Mouse (Mus musculus): Measurements from ENCODE around the gene Ctu1. TPM values are rescaled to one million over a fixed set of nuclear protein-coding genes. Genes with fewer than 3 reads are reported as not detected.
A peak's percentile ranks its signal among the peaks of the same experiment; 100 is the strongest.
"Not testable (repeated sequence)": the region's sequence is repeated elsewhere in the genome, so short reads cannot be mapped to it uniquely, and the experiment has no call there.

The Ctu1 gene
- total RNA-seq (2015) (4.7 and 5.3 TPM in 2 replicates), total RNA-seq (2017) (3.7 and 3.9 TPM in 2 replicates)

DNA sequence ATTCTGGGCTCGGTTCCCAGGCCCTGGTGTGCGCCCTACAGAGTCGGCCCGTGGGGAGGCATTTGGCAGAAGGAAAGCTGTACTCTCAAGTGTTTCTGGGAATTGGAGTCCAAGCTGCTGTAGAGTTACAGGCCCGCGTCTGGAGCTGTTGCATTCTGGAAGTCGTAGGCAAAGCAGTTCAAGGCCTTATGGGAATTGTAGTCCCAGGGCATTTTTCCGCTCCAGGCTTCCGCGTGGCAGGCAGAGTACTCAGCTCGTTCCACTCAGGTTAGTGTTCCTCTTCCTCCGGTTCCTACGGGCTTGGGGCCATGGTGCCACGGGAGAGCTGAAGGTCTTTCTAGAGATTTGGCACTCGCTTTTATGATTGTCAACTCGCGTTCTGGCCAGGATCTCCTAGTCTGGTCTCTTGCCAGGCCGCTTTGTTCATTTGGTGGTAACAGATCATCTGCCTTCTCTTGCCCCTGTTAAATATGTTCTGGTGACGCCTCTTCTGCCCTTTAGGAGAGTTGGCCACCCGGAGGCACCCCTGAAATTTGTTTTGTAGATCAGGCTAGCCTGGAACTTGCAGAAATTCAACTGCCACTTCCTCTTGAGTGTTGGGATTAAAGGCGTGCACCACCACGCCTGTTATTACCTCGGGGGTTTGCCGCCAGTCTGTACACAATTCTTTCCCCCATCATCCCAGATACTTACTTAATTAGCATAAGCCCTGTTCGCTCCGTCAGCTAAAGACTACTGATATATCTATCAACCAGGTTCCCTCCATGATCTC is at the start of gene Ctu1:
Gene Ctu1 (plus strand): TSS at position 208 of the 772 bp plus-strand sequence.
- ATAC-seq (ENCODE audit: poor library complexity, severe bottlenecking) = peak; percentile 92

DNA sequence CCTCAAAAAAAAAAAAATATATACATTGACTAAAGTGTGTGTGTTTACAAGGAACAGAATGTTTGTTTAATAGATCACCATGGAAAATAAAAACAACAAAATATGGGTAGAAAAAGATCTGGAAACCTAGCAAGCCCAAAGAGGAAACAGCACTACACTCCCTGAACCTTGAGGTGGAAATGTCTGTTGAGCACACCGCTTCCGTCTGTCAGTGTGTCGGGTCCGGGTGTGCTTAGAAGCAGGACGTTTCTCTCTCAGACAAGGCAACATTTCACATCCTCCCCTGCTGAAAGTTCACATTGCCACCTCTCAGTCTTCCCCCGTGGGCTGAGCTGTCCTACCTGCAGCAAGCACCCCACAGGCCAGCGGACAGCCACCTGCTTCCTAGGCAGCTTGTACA is 48.9 kb upstream of the Ctu1 start:
- peak; percentile 43; the same call in 1 of the 2 replicates for ATAC-seq (ENCODE audit: poor library complexity, severe bottlenecking)

DNA sequence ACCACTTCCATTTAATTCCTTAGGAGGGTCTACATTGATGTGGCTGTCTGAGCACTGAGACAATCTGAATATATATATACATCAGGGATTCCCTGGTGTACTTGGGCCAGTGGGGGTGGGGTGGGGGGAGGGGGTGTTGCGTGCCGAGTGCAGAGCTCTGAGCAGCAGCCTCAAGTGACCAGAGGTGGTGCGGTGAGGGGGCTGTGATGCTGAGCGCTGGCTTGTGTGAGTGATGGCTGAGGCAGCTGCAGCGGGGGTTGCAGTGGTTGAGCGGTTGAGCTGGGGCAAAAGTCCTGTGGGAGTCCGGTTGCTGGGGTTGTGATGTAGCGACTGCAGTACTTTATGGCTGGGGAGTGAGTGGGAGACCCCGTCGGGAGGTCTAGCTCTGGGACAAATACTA is 48.0 kb upstream of the Ctu1 start:
- no peak for ATAC-seq (ENCODE audit: poor library complexity, severe bottlenecking)

DNA sequence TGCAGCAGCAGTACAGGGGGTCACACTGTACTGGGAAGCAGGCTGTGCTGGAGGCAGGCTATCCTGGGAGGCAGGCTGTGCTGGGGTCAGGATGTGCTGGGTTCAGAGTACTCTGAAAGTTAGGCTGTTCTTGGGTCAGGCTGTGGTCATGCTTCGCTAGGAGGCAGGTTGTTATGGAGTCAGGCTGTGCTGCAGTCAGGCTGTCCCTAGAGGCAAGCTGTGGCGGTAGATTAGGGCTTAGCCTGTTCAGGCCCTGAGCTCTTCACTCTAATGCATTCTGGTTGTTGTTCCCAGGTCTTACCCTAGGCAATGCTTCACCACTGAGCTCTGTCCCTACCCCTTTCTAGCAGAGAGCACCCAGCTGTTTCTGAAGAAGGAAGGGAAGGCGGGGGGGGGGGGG is 46.8 kb upstream of the Ctu1 start:
- no peak for ATAC-seq (ENCODE audit: poor library complexity, severe bottlenecking)

DNA sequence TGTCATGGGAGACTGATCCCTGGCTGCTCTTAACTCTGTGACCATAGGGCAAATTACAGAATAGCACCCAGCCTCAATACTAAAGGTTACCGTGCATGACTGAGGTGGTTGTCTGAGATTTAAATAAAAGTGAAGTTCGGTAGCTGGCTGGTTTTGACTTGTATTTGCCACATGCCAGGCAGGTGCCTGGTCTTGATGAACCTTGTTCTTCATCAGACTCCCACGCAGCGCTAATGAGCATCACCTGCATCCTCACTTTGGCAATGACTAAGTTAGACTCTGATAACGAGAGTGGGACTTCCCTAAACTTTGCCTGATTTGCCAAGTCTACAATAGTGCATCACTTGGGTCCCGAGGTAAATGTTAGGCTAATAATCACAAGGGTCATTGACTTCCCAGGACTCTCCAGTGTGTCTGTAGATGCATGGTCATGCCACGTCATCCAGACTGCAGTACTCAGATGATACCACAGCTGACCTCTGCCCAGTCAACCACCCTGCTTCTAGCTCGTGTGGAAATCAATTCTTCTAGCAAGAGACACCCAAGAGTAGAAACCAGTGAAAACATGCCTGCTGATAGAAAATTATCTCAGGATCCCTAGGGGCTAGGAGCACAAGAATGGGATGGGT is 45.9 kb upstream of the Ctu1 start:
- ATAC-seq (ENCODE audit: poor library complexity, severe bottlenecking) = no peak

DNA sequence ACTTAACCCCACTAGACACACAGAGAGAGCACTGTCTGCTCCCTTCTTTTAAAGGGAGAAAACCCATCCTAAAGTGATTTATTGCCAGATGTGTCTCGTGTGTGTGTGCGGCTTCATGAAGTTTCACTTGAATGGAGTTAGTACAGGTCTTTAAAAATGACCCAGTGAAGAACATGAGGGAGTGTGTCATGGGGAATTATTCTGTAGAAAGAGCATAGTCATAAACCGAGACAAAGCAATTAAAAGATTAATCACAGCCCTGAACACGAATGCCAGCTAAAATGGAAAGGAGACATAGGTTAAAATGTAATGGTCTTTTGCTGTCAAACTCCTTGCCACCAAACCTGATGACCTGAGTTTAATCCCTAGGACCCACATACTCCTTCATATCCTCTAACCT is 37.9 kb upstream of the Ctu1 start:
- no peak for ATAC-seq (ENCODE audit: poor library complexity, severe bottlenecking)

DNA sequence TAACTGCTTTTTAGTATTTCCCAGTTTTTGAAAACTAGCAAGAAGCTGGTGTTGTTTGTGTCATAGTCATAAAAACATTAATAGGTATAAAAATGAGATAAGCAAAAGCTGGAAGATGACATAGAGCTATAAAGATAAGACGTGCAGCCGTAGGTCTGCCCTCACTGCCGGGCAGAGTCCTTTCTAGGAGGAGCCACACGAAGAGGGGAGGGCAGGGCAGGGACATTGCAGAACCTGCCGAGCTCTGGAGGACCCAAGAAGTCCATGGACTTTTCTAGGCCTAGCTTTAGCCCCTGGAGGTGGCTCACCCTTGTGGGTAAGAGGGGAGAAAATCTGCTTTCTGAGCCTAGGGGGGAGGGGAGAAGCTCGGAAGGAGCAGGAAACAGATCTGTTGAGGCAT is 37.3 kb upstream of the Ctu1 start, which contains the start of gene Ceacam18:
Gene Ceacam18 (plus strand): TSS at position 208 of the 400 bp plus-strand sequence.
- ATAC-seq (ENCODE audit: poor library complexity, severe bottlenecking) = no peak

DNA sequence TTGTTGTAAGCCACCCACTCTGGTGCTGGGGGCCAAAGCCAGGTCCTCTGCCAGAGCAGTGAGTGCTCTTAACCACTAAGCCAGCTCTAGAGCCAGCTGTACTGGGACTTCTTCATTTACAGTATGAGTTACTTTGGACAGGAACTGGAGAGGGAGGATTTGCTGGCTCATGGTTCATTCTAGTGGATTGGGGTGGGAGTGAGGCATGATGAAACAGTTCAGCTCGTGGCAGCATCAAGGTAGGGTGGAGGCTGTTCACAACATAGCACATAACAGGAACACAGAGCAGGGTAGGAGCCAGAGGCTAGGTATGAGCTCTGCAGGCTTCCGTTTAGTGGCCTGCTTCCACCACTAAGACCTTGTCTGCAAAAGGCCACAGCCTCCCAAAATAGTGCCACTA is 35.6 kb upstream of the Ctu1 start:
- ATAC-seq (ENCODE audit: poor library complexity, severe bottlenecking) = peak; percentile 91

DNA sequence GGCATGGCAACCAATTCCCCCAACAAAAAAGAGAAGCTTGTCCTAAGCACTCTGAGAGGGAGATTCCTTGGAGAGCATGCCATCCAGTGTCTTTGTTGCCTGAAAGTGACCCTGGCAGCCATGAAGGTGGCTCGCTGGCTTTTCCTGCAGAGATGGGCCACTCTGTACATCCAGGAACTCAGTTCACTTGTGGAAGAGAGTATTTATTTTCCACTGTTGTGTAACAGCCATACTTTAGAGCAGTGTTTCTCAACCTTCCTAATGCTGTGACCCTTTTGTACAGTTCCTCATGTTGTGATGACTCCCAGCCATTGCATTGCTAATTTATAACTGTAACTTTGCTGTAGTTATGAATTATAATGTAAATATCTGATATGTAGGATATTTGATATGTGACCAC is 34.7 kb upstream of the Ctu1 start:
- ATAC-seq (ENCODE audit: poor library complexity, severe bottlenecking) = peak; percentile 71

DNA sequence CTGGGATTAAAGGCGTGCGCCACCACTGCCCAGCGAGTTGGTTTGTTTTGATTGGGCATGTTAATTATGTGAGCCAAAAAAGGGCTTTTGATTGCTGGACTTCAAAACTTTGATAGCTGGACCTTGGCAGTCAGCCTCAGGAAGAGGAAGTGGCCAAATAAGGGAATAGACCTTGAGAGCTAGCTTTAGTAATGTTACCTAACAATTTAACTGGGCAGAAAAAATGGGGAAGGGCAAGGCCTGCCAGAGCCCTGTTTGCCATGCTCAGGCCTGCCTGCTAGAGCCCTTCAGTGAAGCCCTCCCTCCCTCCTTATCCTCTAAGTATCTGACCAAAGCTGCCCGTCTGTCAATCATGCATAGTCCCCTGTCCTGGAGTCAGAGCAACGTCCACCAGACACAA is 29.2 kb upstream of the Ctu1 start:
- peak; percentile 92 for ATAC-seq (ENCODE audit: poor library complexity, severe bottlenecking)

DNA sequence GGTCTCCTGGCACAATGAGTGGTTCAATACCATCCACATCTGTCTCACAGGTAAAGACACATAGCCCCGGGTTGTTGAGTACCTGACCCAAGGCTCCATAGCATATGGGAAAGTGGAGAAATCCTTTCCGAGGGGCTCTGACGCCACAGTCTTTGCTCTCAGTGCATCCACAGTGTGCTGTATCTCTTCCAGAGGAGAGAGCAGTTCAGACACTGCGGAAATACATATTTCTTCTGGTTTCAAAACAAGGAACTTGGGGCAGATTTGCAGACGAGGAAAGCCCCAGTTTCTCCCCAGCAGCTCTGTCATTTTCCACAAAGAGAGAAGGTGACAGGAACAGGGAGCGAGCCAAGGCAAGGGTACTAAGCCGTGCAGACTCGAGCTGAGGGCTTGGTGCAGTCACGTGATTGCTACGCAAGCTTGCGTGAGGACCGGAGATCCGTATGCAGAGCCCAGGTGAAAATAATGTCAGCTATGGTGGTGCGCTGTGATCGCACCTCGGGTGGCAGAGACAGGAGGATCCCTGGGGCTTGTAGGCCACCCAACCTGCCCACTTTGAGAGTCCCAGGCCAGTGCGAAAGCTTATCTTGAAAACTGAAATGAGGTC is 28.7 kb upstream of the Ctu1 start:
- ATAC-seq (ENCODE audit: poor library complexity, severe bottlenecking) = peak; percentile 54

DNA sequence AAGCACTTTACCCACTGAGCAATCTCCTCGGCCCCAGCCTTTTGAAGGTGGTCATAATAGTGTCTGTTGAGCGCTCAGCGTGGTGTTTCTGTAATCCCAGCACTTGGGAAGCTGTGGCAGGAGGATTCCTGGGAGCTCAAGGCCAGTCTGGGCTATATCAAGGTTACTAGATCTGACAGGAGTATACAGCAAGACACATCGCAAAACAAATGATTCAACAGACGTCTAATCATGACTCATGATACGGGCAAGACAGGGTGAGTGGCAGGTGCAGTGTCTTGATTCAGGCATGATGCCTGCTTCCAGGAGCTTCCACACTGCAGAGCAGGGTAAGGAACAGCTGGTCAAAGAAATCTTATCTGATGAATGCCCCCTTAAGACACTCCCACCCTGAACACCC is 19.1 kb upstream of the Ctu1 start:
- no peak for ATAC-seq (ENCODE audit: poor library complexity, severe bottlenecking)

DNA sequence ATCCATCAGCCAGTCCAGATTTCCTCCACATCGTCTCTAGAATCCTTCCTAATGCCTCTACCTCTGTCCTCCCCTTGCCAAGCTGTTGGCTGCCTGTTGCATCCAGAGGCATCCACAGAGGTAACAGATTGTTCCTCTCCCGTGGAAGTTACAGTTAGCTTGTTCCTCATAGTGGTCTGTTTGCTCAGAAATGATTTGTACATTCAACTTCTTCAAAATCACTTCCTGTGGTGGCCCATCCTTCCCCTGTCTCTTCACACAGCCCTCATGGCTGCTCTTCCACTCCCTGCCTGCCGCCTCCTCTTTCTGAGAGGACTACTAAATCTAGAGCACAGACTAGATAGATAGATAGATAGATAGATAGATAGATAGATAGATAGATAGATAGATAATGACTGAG is 17.3 kb upstream of the Ctu1 start:
- peak; percentile 95 for ATAC-seq (ENCODE audit: poor library complexity, severe bottlenecking)

DNA sequence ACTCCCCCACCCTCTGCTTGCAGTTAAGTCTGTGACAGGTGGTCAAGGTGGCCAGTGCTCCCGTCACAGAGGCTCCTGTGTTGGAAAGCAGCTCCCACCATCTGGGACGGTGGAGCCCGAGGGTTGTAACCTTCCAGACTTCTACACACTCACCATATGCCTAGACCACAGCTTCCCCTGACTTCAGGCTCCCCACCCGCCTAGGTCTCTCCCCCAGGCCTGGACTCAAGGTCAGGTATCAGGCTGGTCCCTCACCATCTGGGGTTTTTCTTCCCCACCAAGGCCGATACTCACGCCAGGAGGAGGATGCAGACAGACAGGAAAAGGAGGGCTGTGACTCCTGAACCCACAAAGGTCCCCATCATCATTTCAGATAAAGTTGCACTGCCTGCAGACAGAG is 15.6 kb upstream of the Ctu1 start:
- no peak for ATAC-seq (ENCODE audit: poor library complexity, severe bottlenecking)

DNA sequence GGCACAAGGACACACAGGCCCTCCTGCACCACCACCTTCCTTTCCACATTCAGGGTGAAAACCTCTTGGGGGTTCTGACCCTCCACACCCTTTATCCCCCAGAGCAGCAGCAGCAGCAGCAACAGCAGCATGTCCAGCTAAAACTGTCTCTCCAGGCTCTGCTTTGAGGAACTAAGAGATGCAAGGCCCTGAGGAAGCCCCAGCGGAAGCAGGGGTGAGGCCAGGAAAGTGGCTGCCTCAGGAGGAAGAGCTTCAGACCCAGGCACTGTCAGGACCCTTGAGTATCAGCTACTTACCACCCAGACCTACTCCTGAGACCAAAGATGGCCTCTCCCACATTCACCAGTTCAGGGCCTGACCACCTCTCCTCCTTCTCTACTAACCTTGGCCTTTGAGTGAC is 11.8 kb upstream of the Ctu1 start, which contains the start of gene Siglece:
Gene Siglece (minus strand): TSS at position 160 of the 400 bp plus-strand sequence.
- ATAC-seq (ENCODE audit: poor library complexity, severe bottlenecking) = peak; percentile 68

DNA sequence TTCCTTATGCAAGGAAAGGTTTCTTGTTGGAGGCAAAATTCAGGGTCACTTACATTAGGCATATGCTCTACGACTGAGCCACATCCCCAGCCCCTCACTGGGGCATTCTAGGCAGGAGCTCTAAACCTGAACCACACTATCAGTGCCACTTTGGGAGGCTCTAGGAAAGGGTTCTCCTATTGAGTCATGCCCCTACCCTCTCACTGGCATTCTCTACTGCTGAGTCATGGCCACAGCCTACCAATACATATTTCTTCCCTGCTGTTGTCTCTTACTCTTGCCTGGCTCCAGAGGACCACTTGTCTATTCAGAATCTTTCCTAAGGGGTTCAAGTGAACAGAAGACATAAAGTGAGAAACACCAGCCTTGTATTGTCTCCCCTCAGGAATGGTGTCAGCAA is 9.0 kb upstream of the Ctu1 start:
- peak; percentile 53 for ATAC-seq (ENCODE audit: poor library complexity, severe bottlenecking)

DNA sequence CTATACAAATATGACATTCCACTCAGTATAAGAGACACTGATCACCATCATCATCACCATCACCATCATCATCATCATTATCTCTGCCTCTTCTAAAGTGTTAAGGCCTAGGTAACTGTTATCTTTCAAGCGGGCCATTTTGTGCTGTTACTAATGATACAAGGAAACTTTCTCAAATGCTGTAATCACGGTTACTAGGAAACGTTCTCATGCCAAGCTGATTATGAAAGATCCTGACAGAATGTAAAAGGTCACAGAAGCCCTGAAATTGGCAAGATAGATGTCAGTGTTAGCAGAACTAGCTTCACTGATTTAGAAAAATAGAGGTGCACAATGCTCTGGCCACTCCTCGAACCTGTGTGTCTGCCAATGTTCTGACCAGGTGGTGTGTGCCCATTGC is 4.6 kb upstream of the Ctu1 start:
- ATAC-seq (ENCODE audit: poor library complexity, severe bottlenecking) = not testable (repeated sequence)

DNA sequence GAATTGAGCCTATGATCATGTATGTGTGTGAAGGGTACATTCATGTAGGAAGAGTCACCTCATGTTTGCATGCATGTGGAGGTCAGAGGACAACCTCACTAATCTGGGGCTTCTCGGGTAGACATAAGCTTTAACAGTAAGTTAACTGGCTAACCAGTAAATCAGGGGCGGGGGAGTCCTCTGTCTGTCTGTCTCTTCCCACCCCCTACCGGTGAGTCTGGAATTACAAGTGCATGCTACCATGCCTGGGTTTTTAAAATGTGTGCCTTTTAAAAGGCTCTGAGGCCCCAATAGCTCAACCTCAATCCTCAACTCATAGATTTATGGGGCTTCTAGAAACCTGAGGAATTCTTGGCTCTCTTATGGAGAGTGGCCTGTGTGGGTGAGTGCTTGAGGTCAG is 3.2 kb upstream of the Ctu1 start:
- ATAC-seq (ENCODE audit: poor library complexity, severe bottlenecking) = no peak

DNA sequence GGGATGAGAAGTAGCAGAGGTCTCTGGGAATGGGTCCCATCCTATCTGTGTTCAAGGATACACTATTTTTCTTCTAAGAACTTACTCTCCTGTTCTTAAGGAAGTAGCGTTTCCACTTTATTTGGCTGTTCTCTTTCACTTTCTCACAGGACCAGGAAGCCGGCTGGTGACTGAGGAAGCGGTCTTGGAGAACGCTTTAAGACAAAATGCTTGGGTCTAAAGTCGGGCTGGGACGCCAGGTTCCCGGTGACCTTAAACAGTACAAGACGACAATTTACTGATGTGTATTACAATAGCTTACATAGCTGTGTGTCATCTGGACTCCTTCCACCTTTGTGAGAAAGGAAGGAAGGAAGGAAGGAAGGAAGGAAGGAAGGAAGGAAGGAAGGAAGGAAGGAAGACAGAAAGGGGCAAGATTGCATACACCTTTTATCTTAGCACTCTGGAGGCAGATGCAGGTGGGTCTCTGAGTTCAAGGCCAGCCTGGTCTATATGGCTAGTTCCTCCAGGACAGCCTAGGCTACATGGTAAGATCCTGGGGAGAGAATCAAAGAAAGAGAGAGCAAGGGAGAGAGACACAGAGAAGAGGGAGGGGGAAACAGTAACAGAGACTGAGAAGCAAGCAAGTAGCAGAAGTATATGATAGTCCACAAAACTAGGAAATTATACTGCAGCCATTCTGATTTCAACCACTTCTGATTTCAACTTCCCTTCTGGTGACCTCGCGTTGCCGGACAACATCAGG is 580 bp upstream of the Ctu1 start:
- 0 out of 2 replicates have a peak, but pooled peaks have one; percentile 2 for ATAC-seq (ENCODE audit: poor library complexity, severe bottlenecking)

DNA sequence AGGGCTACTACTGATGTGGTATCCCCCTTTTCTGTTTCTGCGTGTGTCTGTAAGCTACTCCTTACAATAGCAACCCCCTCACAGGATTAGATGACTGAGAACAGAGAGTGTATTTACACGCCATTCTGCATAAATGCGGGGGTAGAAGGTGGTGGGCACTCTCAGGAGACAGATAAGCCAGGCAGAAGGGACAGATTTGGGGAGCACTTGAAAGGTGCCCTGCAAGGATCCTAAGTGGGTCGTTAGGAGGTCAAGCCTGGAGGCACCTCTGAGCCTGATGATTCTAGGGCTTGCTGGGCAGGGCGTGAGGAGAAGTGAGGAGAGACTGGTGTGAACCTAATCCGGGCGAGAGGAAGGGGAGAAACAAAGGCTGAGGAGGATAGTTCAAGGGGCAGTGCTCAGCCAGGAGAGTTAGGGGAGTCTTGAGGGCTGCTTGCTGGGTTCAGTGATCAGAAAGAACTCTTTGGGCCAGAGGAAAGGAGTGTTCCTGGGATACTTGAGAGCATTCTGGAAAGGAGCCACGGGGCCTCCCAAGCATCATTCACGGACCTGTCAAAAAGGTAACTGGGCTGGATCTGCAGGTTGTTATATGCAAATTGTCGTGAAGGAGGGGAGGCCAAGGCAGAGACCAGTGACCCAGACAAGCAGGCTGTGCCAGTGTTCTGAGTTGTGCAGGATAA is 905 bp downstream of the Ctu1 start:
- no peak for ATAC-seq (ENCODE audit: poor library complexity, severe bottlenecking)

DNA sequence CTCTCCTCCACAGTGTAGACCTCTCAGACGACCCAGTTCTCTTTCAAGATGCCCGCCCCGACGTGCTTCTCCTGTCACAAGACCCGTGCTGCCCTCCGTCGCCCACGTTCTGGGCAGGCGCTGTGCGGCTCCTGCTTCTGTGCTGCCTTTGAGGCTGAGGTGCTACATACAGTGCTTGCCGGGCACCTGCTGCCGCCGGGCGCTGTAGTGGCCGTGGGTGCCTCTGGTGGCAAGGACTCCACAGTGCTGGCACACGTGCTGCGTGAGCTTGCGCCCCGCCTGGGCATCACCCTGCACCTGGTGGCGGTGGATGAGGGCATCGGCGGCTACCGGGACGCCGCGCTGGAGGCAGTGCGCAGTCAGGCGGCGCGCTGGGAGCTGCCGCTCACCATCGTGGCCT is 3.3 kb downstream of the Ctu1 start:
- no peak for ATAC-seq (ENCODE audit: poor library complexity, severe bottlenecking)
